Mouse (Mus musculus): ENCODE measurements around the gene Tmem221.
"Not testable (repeated sequence)": the region's sequence is repeated elsewhere in the genome, so short reads cannot be mapped to it uniquely, and the experiment has no call there.

Gene Tmem221

GRCm38 (mm10) chr8:71560765-71561164 is 2.1 kb upstream of the Tmem221 start:
- in situ Hi-C loops (cut with MboI; ENCODE audit: low pct_unique_long_range_greater_than_20kb in 1 of 2, low sequenced_read_pairs in 2 of 2, unreplicated experiment in 1 of 2): loop anchor here in 1 of 2 experiments (5.0 to 10.0 kb wide), 2 partner anchors 42 to 74 kb away; no protein-coding TSS in a partner anchor

GRCm38 (mm10) chr8:71560071-71560470 is 1.4 kb upstream of the Tmem221 start:
- in situ Hi-C loops (cut with MboI; ENCODE audit: low pct_unique_long_range_greater_than_20kb in 1 of 2, low sequenced_read_pairs in 2 of 2, unreplicated experiment in 1 of 2): loop anchor here in 1 of 2 experiments (5.0 to 10.0 kb wide), 2 partner anchors 42 to 75 kb away; no protein-coding TSS in a partner anchor

- in situ Hi-C loops (cut with MboI; ENCODE audit: low pct_unique_long_range_greater_than_20kb in 1 of 2, low sequenced_read_pairs in 2 of 2, unreplicated experiment in 1 of 2): no loop called here
These were observed 453 bp upstream of the Tmem221 start for GRCm38 (mm10) chr8:71558958-71559690.

GRCm38 (mm10) chr8:71554644-71555043 is 4.0 kb downstream of the Tmem221 start:
- in situ Hi-C loops (cut with MboI; ENCODE audit: low pct_unique_long_range_greater_than_20kb in 1 of 2, low sequenced_read_pairs in 2 of 2, unreplicated experiment in 1 of 2): no loop called here

GRCm38 (mm10) chr8:71554001-71554400 is 4.7 kb downstream of the Tmem221 start:
- in situ Hi-C loops (cut with MboI; ENCODE audit: low pct_unique_long_range_greater_than_20kb in 1 of 2, low sequenced_read_pairs in 2 of 2, unreplicated experiment in 1 of 2): no loop called here

GRCm38 (mm10) chr8:71552770-71553169 is 5.9 kb downstream of the Tmem221 start:
- in situ Hi-C loops (cut with MboI; ENCODE audit: low pct_unique_long_range_greater_than_20kb in 1 of 2, low sequenced_read_pairs in 2 of 2, unreplicated experiment in 1 of 2): no loop called here

- in situ Hi-C loops (cut with MboI; ENCODE audit: low pct_unique_long_range_greater_than_20kb in 1 of 2, low sequenced_read_pairs in 2 of 2, unreplicated experiment in 1 of 2): no loop called here
These were observed 7.9 kb downstream of the Tmem221 start for GRCm38 (mm10) chr8:71550754-71551153.

GRCm38 (mm10) chr8:71547590-71547989 is 11.1 kb downstream of the Tmem221 start:
- in situ Hi-C loops (cut with MboI; ENCODE audit: low pct_unique_long_range_greater_than_20kb in 1 of 2, low sequenced_read_pairs in 2 of 2, unreplicated experiment in 1 of 2): no loop called here

GRCm38 (mm10) chr8:71545053-71545452 is 13.6 kb downstream of the Tmem221 start:
- in situ Hi-C loops (cut with MboI; ENCODE audit: low pct_unique_long_range_greater_than_20kb in 1 of 2, low sequenced_read_pairs in 2 of 2, unreplicated experiment in 1 of 2): no loop called here

GRCm38 (mm10) chr8:71543755-71544154 is 14.9 kb downstream of the Tmem221 start:
- in situ Hi-C loops (cut with MboI; ENCODE audit: low pct_unique_long_range_greater_than_20kb in 1 of 2, low sequenced_read_pairs in 2 of 2, unreplicated experiment in 1 of 2): no loop called here

- in situ Hi-C loops (cut with MboI; ENCODE audit: low pct_unique_long_range_greater_than_20kb in 1 of 2, low sequenced_read_pairs in 2 of 2, unreplicated experiment in 1 of 2): no loop called here
These were observed 15.9 kb downstream of the Tmem221 start, which contains the start of gene Mvb12a for GRCm38 (mm10) chr8:71542632-71543343. TSS of gene Mvb12a (plus strand) at chr8:71542922.

- in situ Hi-C loops (cut with MboI; ENCODE audit: low pct_unique_long_range_greater_than_20kb in 1 of 2, low sequenced_read_pairs in 2 of 2, unreplicated experiment in 1 of 2): no loop called here
These were observed 21.4 kb downstream of the Tmem221 start, which contains the start of gene Bst2 for GRCm38 (mm10) chr8:71537028-71537867. TSS of gene Bst2 (minus strand) at chr8:71537456.

- in situ Hi-C loops (cut with MboI; ENCODE audit: low pct_unique_long_range_greater_than_20kb in 1 of 2, low sequenced_read_pairs in 2 of 2, unreplicated experiment in 1 of 2): no loop called here
These were observed 23.0 kb downstream of the Tmem221 start for GRCm38 (mm10) chr8:71535663-71536062.

- in situ Hi-C loops (cut with MboI; ENCODE audit: low pct_unique_long_range_greater_than_20kb in 1 of 2, low sequenced_read_pairs in 2 of 2, unreplicated experiment in 1 of 2): no loop called here
These were observed 24.3 kb downstream of the Tmem221 start for GRCm38 (mm10) chr8:71534263-71534810.

GRCm38 (mm10) chr8:71530735-71531467 is 27.8 kb downstream of the Tmem221 start:
- in situ Hi-C loops (cut with MboI; ENCODE audit: low pct_unique_long_range_greater_than_20kb in 1 of 2, low sequenced_read_pairs in 2 of 2, unreplicated experiment in 1 of 2): not testable (repeated sequence)

- in situ Hi-C loops (cut with MboI; ENCODE audit: low pct_unique_long_range_greater_than_20kb in 1 of 2, low sequenced_read_pairs in 2 of 2, unreplicated experiment in 1 of 2): no loop called here
These were observed 30.2 kb downstream of the Tmem221 start for GRCm38 (mm10) chr8:71528362-71529073.

- in situ Hi-C loops (cut with MboI; ENCODE audit: low pct_unique_long_range_greater_than_20kb in 1 of 2, low sequenced_read_pairs in 2 of 2, unreplicated experiment in 1 of 2): no loop called here
These were observed 31.4 kb downstream of the Tmem221 start for GRCm38 (mm10) chr8:71527162-71527870.
